Mouse (Mus musculus) CH12.LX (cell line): ENCODE measurements around the gene Vangl2. TPM values are rescaled to one million over a fixed set of nuclear protein-coding genes. Genes with fewer than 3 reads are reported as not detected.
A peak's percentile ranks its signal among the peaks of the same experiment; 100 is the strongest.

Experiments
- DNase-seq: peaks from one replicate; pipeline ENCODE4 v3.0.0-alpha.2; 2013; ENCODE audit errors: extremely low read depth
- H3K27ac ChIP-seq: 2 replicates; pipeline ENCODE4 v1.5.1; 2012; ENCODE audit warnings: low read depth, mild to moderate bottlenecking, control low read depth, moderate library complexity; ENCODE audit not compliant: insufficient read depth
- H3K27me3 ChIP-seq: replicated peaks from 2 replicates; pipeline ENCODE3; 2012; ENCODE audit warnings: inconsistent platforms
- H3K36me3 ChIP-seq, 2 experiments: replicated peaks in 1 of 2; 2 replicates each; pipeline versions ENCODE3 to v1.6.1; 2012; ENCODE audit warnings: inconsistent platforms in 1 of 2, low read length in 1 of 2, mild to moderate bottlenecking in 1 of 2, mixed read lengths in 1 of 2, moderate library complexity in 1 of 2; ENCODE audit not compliant: control insufficient read depth in 1 of 2, insufficient read depth in 1 of 2
- H3K4me1 ChIP-seq, 2 experiments: 2 replicates each; pipeline ENCODE4 v1.6.1; 2012; ENCODE audit warnings: inconsistent platforms in 1 of 2, moderate library complexity in 1 of 2; ENCODE audit not compliant: insufficient read depth in 2 of 2, control insufficient read depth in 1 of 2
- H3K4me2 ChIP-seq: 2 replicates; pipeline ENCODE4 v1.6.1; 2012; ENCODE audit warnings: low read depth, mild to moderate bottlenecking, control low read depth; ENCODE audit not compliant: poor library complexity, insufficient read depth, severe bottlenecking
- H3K4me3 ChIP-seq, 3 experiments: fragments of 150-350 bp in 1 of 3; sonication (generic) in 1 of 3; replicated peaks in 1 of 3; 2 replicates each; pipeline versions ENCODE3 to v1.5.1; 2011 to 2012; ENCODE audit warnings: low read depth in 2 of 3, low read length in 2 of 3, mild to moderate bottlenecking in 2 of 3, moderate library complexity in 2 of 3, control low read depth in 1 of 3, improper control_type of control experiment in 1 of 3, inconsistent platforms in 1 of 3, mixed read lengths in 1 of 3; ENCODE audit not compliant: poor library complexity in 1 of 3
- H3K79me2 ChIP-seq: replicated peaks from 2 replicates; pipeline ENCODE4 v1.6.1; 2012; ENCODE audit warnings: mild to moderate bottlenecking, moderate library complexity; ENCODE audit not compliant: control insufficient read depth, poor library complexity, insufficient read depth, severe bottlenecking; ENCODE audit errors: extremely low read depth
- H3K9ac ChIP-seq: 2 replicates; pipeline ENCODE4 v1.6.1; 2012; ENCODE audit warnings: low read depth, mild to moderate bottlenecking, control low read depth, moderate library complexity; ENCODE audit not compliant: insufficient read depth
- H3K9me3 ChIP-seq: replicated peaks from 2 replicates; pipeline ENCODE3; 2012; ENCODE audit warnings: low read length, inconsistent platforms, mixed read lengths
- ELF1 ChIP-seq: IDR thresholded peaks from 2 replicates; pipeline ENCODE4 v1.6.1; 2014; ENCODE audit warnings: low read depth, mild to moderate bottlenecking, inconsistent platforms, low read length, improper control_type of control experiment
- EP300 ChIP-seq: IDR thresholded peaks from 2 replicates; pipeline ENCODE4 v1.6.1; 2011; ENCODE audit warnings: low read length, improper control_type of control experiment
- USF1 ChIP-seq: IDR thresholded peaks from 2 replicates; pipeline ENCODE4 v1.6.1; 2014; ENCODE audit warnings: low read depth, mild to moderate bottlenecking, inconsistent platforms, low read length, improper control_type of control experiment
- dilution Hi-C: fragments of 300-500 bp; cut with MboI; formaldehyde crosslinking; loops from 2 replicates; pipeline ENCODE4 v1.14.3; 2020; ENCODE audit warnings: low sequenced_read_pairs; ENCODE audit not compliant: extremely low pct_unique_long_range_greater_than_20kb, extremely low pct_ligation_motif_present
- in situ Hi-C: fragments of 300-500 bp; cut with MboI; formaldehyde crosslinking; loops from 3 replicates; pipeline ENCODE4 v1.14.3; 2019; ENCODE audit warnings: low sequenced_read_pairs, low pct_ligation_motif_present, low pct_unique_long_range_greater_than_20kb, mixed read lengths
- polyA plus RNA-seq: library from polyadenylated mRNA; unstranded; fragments of >175 nt; gene quantifications from 2 replicates; pipeline ENCODE4 v1.2.1, GENCODE M21; 2012; ENCODE audit warnings: low read depth; ENCODE audit not compliant: insufficient read length
- total RNA-seq, 2 experiments: library from RNA; depleted of rRNA; stranded (reverse); fragments of 300-350 nt in 1 of 2; fragments of >200 nt in 1 of 2; gene quantifications; 2 replicates each; pipeline ENCODE4 v1.2.3; 2012 to 2014

Vangl2 gene
- total and polyA plus RNA-seq, 3 experiments, result 3.6 to 7.9 (median 7.3) TPM

DNA sequence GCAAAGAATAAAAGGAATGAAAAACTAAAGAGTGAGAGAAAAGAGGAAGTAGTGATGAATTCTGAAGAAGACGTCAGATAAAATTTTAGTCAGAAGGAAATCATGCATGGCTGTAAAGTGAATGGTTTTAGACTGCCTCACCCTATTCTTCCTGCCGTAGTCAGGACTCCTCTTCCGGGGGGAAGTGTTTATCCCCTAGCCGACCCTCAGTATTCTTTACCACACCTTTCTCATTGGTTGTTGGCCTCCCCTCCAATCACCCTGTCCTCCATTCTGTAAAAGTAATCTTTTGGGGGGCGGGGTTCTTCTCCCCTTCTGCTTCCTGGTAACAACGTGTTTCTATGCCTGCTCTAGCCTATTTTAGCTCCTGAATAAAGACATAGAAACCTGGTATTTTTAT is 73.2 kb downstream of the Vangl2 start:
- H3K27ac ChIP-seq, result no peak overlapping the region
- H3K9ac ChIP-seq, result no peak overlapping the region
- H3K4me2 ChIP-seq, result no peak overlapping the region
- no peak overlapping the region for H3K4me3 ChIP-seq
- peaks cover 10% of the 10 kb centered on the region for H3K9me3 ChIP-seq
- H3K36me3 ChIP-seq, result peaks cover 5 to 20% of the 10 kb centered on the region in 2 experiments
- no peaks in the 10 kb centered on the region for H3K27me3 ChIP-seq
- peak; percentile 51 for DNase-seq
- dilution Hi-C loops (no loop called here), in situ Hi-C loops (no loop called here)
- no peaks in the 10 kb centered on the region for H3K79me2 ChIP-seq
- TF ChIP-seq ELF1 (0 out of 2 replicates have a peak, but pooled peaks have one; percentile 31), EP300 (0 out of 2 replicates have a peak, but pooled peaks have one; percentile 26), USF1 (no peak)
- H3K4me1 ChIP-seq, result peaks cover 17 to 37% of the 10 kb centered on the region in 2 experiments; a peak in 3 of 4 replicates

Other genes with a start within 250 kb of the Vangl2 start
- gene Cd84, start 188.7 kb downstream of the Vangl2 start, total RNA-seq (2012; rRNA removed), result 12.4 and 12.7 TPM in 2 replicates
- gene Cd84, start 188.7 kb downstream of the Vangl2 start, total RNA-seq (2014; rRNA removed), result 24.3 and 31.8 TPM in 2 replicates
- 17.4 and 18.1 TPM in 2 replicates for gene Cd84, start 188.7 kb downstream of the Vangl2 start, polyA plus RNA-seq
- gene Gm10521, start 132.8 kb downstream of the Vangl2 start, total RNA-seq (2012; rRNA removed), result 0.17 and 0.21 TPM in 2 replicates
- 0.13 and 0.16 TPM in 2 replicates for gene Gm10521, start 132.8 kb downstream of the Vangl2 start, total RNA-seq (2014; rRNA removed)
- gene Gm10521, start 132.8 kb downstream of the Vangl2 start, polyA plus RNA-seq, result 1.6 and 1.7 TPM in 2 replicates
- 50.9 and 75.8 TPM in 2 replicates for gene Slamf6, start 110.9 kb downstream of the Vangl2 start, total RNA-seq (2012; rRNA removed)
- 172 and 180 TPM in 2 replicates for gene Slamf6, start 110.9 kb downstream of the Vangl2 start, total RNA-seq (2014; rRNA removed)
- gene Slamf6, start 110.9 kb downstream of the Vangl2 start, polyA plus RNA-seq, result 124 and 127 TPM in 2 replicates
- gene Nhlh1, start 29.1 kb upstream of the Vangl2 start, total RNA-seq (2012; rRNA removed), result not detected in 2 replicates
- not detected in 2 replicates for gene Nhlh1, start 29.1 kb upstream of the Vangl2 start, total RNA-seq (2014; rRNA removed)
- gene Nhlh1, start 29.1 kb upstream of the Vangl2 start, polyA plus RNA-seq, result 0.16 TPM in 1 of 2 replicates, not detected in the other
- gene Copa, start 54.1 kb upstream of the Vangl2 start, total RNA-seq (2012; rRNA removed), result 158 and 165 TPM in 2 replicates
- gene Copa, start 54.1 kb upstream of the Vangl2 start, total RNA-seq (2014; rRNA removed), result 155 and 157 TPM in 2 replicates
- gene Copa, start 54.1 kb upstream of the Vangl2 start, polyA plus RNA-seq, result 160 and 165 TPM in 2 replicates
- 21.5 and 24.5 TPM in 2 replicates for gene Ncstn, start 54.4 kb upstream of the Vangl2 start, total RNA-seq (2012; rRNA removed)
- 12.4 and 15.0 TPM in 2 replicates for gene Ncstn, start 54.4 kb upstream of the Vangl2 start, total RNA-seq (2014; rRNA removed)
- gene Ncstn, start 54.4 kb upstream of the Vangl2 start, polyA plus RNA-seq, result 52.4 and 56.1 TPM in 2 replicates
- gene Pex19, start 98.3 kb upstream of the Vangl2 start, total RNA-seq (2012; rRNA removed), result 43.5 and 46.0 TPM in 2 replicates
- gene Pex19, start 98.3 kb upstream of the Vangl2 start, total RNA-seq (2014; rRNA removed), result 47.9 and 53.6 TPM in 2 replicates
- gene Pex19, start 98.3 kb upstream of the Vangl2 start, polyA plus RNA-seq, result 58.2 and 60.5 TPM in 2 replicates
- gene Dcaf8, start 119.6 kb upstream of the Vangl2 start, total RNA-seq (2012; rRNA removed), result 47.7 and 58.5 TPM in 2 replicates
- 46.2 and 50.1 TPM in 2 replicates for gene Dcaf8, start 119.6 kb upstream of the Vangl2 start, total RNA-seq (2014; rRNA removed)
- gene Dcaf8, start 119.6 kb upstream of the Vangl2 start, polyA plus RNA-seq, result 77.2 and 80.7 TPM in 2 replicates
- 14.9 and 15.6 TPM in 2 replicates for gene Pea15a, start 178.4 kb upstream of the Vangl2 start, total RNA-seq (2012; rRNA removed)
- gene Pea15a, start 178.4 kb upstream of the Vangl2 start, total RNA-seq (2014; rRNA removed), result 21.5 and 23.7 TPM in 2 replicates
- gene Pea15a, start 178.4 kb upstream of the Vangl2 start, polyA plus RNA-seq, result 50.6 and 52.1 TPM in 2 replicates
- 0.21 TPM in 1 of 2 replicates, not detected in the other for gene Casq1, start 191.4 kb upstream of the Vangl2 start, total RNA-seq (2012; rRNA removed)
- not detected in 2 replicates for gene Casq1, start 191.4 kb upstream of the Vangl2 start, total RNA-seq (2014; rRNA removed)
- 0.96 and 0.98 TPM in 2 replicates for gene Casq1, start 191.4 kb upstream of the Vangl2 start, polyA plus RNA-seq
- not detected in 2 replicates for gene Atp1a4, start 230.0 kb upstream of the Vangl2 start, total RNA-seq (2012; rRNA removed)
- gene Atp1a4, start 230.0 kb upstream of the Vangl2 start, total RNA-seq (2014; rRNA removed), result not detected in 2 replicates
- gene Atp1a4, start 230.0 kb upstream of the Vangl2 start, polyA plus RNA-seq, result 0.07 TPM in 1 of 2 replicates, not detected in the other
- gene Igsf8, start 233.2 kb upstream of the Vangl2 start, total RNA-seq (2012; rRNA removed), result 29.3 and 37.0 TPM in 2 replicates
- gene Igsf8, start 233.2 kb upstream of the Vangl2 start, total RNA-seq (2014; rRNA removed), result 7.4 and 8.3 TPM in 2 replicates
- gene Igsf8, start 233.2 kb upstream of the Vangl2 start, polyA plus RNA-seq, result 22.1 and 25.9 TPM in 2 replicates